Mouse (Mus musculus) liver, embryonic 15.5 days (tissue): ENCODE data around the gene Tmem268. TPM values are rescaled to one million over a fixed set of nuclear protein-coding genes. Genes with fewer than 3 reads are reported as not detected.
A peak's percentile ranks its signal among the peaks of the same experiment; 100 is the strongest.

Experiments used
- ATAC-seq: fragments of 200-750 bp; cut with Nextera tagmentation; 2 replicates; pipeline ENCODE4 v1.8.0; 2017; ENCODE audit warnings: moderate number of reproducible peaks, mild to moderate bottlenecking, moderate library complexity; ENCODE audit not compliant: insufficient read depth
- H3K27ac ChIP-seq: fragments of 300-500 bp; sonication (generic); replicated peaks from 2 replicates; pipeline ENCODE4 v1.5.1; 2015; ENCODE audit warnings: mild to moderate bottlenecking, inconsistent platforms
- H3K27me3 ChIP-seq: fragments of 300-500 bp; sonication (generic); 2 replicates; pipeline ENCODE4 v1.6.1; 2015; ENCODE audit warnings: mild to moderate bottlenecking, inconsistent platforms
- H3K36me3 ChIP-seq: fragments of 300-500 bp; sonication (generic); replicated peaks from 2 replicates; pipeline ENCODE4 v1.6.1; 2015; ENCODE audit warnings: moderate library complexity, mild to moderate bottlenecking, inconsistent platforms
- H3K4me1 ChIP-seq: fragments of 300-500 bp; sonication (generic); replicated peaks from 2 replicates; pipeline ENCODE4 v1.6.1; 2015; ENCODE audit warnings: inconsistent platforms
- H3K4me2 ChIP-seq: fragments of 300-500 bp; sonication (generic); 2 replicates; pipeline ENCODE4 v1.6.1; 2015; ENCODE audit warnings: moderate library complexity, mild to moderate bottlenecking, inconsistent platforms
- H3K4me3 ChIP-seq: fragments of 300-500 bp; sonication (generic); replicated peaks from 2 replicates; pipeline ENCODE4 v1.5.1; 2015; ENCODE audit warnings: mild to moderate bottlenecking, inconsistent platforms
- H3K9ac ChIP-seq: fragments of 300-500 bp; sonication (generic); 2 replicates; pipeline ENCODE4 v1.6.1; 2015; ENCODE audit warnings: moderate library complexity, mild to moderate bottlenecking, inconsistent platforms
- H3K9me3 ChIP-seq: fragments of 300-500 bp; sonication (generic); replicated peaks from 2 replicates; pipeline ENCODE4 v1.6.1; 2016; ENCODE audit warnings: inconsistent platforms
- WGBS: fragments of 180-500 bp; shearing (Covaris S2); methylation state at CpG from one replicate; pipeline ENCODE4 v1.1.7; 2015; ENCODE audit warnings: mixed read lengths; ENCODE audit not compliant: insufficient replicate concordance; 5-methylcytosine and 5-hydroxymethylcytosine counted together
- polyA plus RNA-seq: library from polyadenylated mRNA; unstranded; fragments of >200 nt; fragmentation: Nextera tagmentation; extraction: Ambion mirVana; gene quantifications from 2 replicates; pipeline ENCODE4 v1.2.1, GENCODE M21; 2015

Gene Tmem268
- polyA plus RNA-seq, 1 experiment from 2014 or later, result 9.6 TPM

DNA sequence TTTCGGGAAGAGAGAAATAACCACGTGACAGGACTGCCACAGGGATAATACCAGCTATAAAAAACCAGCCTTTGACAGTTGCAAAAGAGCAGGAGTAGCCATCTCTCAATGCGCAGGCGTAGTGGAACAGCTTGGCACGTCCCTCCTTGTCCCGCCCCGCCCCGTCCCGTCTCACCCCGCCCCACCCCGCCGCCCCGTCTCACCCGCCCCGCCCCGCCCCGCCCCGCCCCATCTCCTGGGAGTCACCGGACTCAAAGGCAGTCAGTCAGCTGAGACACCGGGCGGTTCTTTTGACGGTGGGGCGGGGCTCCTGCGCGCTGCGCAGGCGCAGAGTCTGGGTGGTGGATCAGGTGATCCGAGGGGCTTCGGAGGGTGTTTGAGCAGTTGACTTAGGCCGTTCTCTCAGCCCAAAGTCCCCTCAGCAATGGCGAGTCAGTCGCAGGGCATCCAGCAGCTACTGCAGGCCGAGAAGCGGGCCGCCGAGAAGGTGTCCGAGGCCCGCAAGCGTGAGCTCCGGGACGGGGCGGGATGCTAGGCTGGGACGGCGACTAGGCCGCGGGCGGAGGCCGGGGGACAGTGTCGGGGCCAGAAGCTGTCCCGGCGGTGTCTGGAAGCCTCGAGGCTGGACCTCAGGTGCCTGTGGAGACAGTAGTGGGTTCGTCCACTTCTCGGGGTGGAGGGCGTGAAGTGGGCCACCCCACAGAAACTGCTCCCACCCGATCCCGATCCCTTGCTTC, 13.9 kb upstream of the Tmem268 start, which contains the start of gene Atp6v1g1:
Gene Atp6v1g1 (plus strand): TSS at position 279 of the 737 bp plus-strand sequence.
- Histone ChIP-seq H3K4me2 (peak within 1 kb of the TSS; percentile 79), H3K27me3 (no peaks in the 10 kb centered on the region), H3K9ac (peak within 1 kb of the TSS; percentile 79), H3K4me3 (peak within 1 kb of the TSS; percentile 78), H3K36me3 (peaks cover 16% of the 10 kb centered on the region), H3K9me3 (no peaks in the 10 kb centered on the region), H3K27ac (peak within 1 kb of the TSS; percentile 84), H3K4me1 (peaks cover 39% of the 10 kb centered on the region)
- under 1% methylated on average over 53 of the region's 57 CpGs for WGBS
- peak; percentile 94 for ATAC-seq

DNA sequence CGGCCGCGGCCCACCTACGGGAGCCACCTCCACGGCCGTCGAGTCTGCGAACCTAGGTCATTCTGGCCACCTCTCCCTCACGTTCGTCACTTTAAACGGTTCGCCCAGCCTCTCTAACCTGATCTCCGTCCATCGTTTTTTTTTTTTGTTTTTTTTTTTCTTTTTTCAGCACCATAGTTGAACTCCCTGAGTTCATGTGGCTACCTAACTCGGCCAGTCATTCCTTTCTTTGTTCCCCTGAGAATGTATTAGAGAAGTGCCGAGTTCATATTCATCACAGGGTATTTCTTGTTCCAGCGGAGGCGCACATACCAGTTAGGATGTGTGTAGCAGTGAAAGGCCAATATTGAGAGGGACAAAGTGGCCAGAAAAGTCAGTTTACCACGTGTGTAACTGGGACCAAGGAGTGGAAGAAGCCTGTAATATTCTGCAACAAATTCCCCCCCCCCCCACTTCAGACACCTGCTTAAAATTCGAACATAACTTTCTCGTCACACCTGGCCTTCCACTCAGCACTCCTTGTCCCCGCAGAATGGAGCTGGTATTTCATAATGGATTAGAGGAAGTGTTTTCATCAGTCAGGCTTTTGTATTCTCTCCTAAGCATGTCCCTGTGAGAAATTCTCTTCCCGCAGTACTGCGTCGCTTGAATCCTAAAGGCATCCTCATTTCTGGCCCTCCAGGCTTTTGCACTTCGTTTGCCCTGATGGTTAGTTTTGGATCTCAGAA, 13.2 kb upstream of the Tmem268 start:
- H3K36me3 ChIP-seq, result peaks cover 17% of the 10 kb centered on the region
- 20% methylated on average over 26 of the region's 26 CpGs for WGBS
- H3K9ac ChIP-seq, result peak overlapping the region; percentile 79
- peak overlapping the region; percentile 79 for H3K4me2 ChIP-seq
- peak overlapping the region; percentile 78 for H3K4me3 ChIP-seq
- H3K27ac ChIP-seq, result peak overlapping the region; percentile 84
- H3K4me1 ChIP-seq, result peaks cover 39% of the 10 kb centered on the region
- no peaks in the 10 kb centered on the region for H3K9me3 ChIP-seq
- no peaks in the 10 kb centered on the region for H3K27me3 ChIP-seq
- ATAC-seq, result peak; percentile 36; the same call in 1 of the 2 replicates

GRCm38 (mm10) chr4:63546441-63547055, 12.0 kb upstream of the Tmem268 start:
- 0 out of 2 replicates have a peak overlapping the region, but pooled peaks have one; percentile 79 for H3K9ac ChIP-seq
- no peaks in the 10 kb centered on the region for H3K27me3 ChIP-seq
- peaks cover 28% of the 10 kb centered on the region for H3K36me3 ChIP-seq
- peak overlapping the region; percentile 78 for H3K4me3 ChIP-seq
- WGBS, result 71% methylated on average over 6 of the region's 6 CpGs
- H3K4me2 ChIP-seq, result peak overlapping the region; percentile 79
- peaks cover 39% of the 10 kb centered on the region for H3K4me1 ChIP-seq
- no peak overlapping the region for H3K27ac ChIP-seq
- ATAC-seq, result no peak
- no peaks in the 10 kb centered on the region for H3K9me3 ChIP-seq

- 75% methylated on average over 1 of the region's 1 CpGs for WGBS
- Histone ChIP-seq H3K4me3 (no peak overlapping the region), H3K4me2 (no peak overlapping the region), H3K27ac (no peak overlapping the region), H3K27me3 (no peaks in the 10 kb centered on the region), H3K36me3 (peaks cover 40% of the 10 kb centered on the region), H3K9me3 (no peaks in the 10 kb centered on the region), H3K4me1 (peaks cover 39% of the 10 kb centered on the region), H3K9ac (no peak overlapping the region)
- ATAC-seq, result no peak
Observed at GRCm38 (mm10) chr4:63547799-63548198, 10.8 kb upstream of the Tmem268 start.

GRCm38 (mm10) chr4:63548491-63548890, 10.1 kb upstream of the Tmem268 start:
- WGBS, result 81% methylated on average over 3 of the region's 3 CpGs
- no peak for ATAC-seq
- H3K27ac ChIP-seq, result no peak overlapping the region
- peaks cover 39% of the 10 kb centered on the region for H3K4me1 ChIP-seq
- no peaks in the 10 kb centered on the region for H3K9me3 ChIP-seq
- no peak overlapping the region for H3K9ac ChIP-seq
- H3K4me3 ChIP-seq, result no peak overlapping the region
- peaks cover 43% of the 10 kb centered on the region for H3K36me3 ChIP-seq
- H3K27me3 ChIP-seq, result no peaks in the 10 kb centered on the region
- no peak overlapping the region for H3K4me2 ChIP-seq

- Histone ChIP-seq H3K27me3 (no peaks in the 10 kb centered on the region), H3K36me3 (peaks cover 43% of the 10 kb centered on the region), H3K9me3 (no peaks in the 10 kb centered on the region), H3K27ac (no peak overlapping the region), H3K4me3 (no peak overlapping the region), H3K4me1 (peaks cover 40% of the 10 kb centered on the region), H3K4me2 (no peak overlapping the region), H3K9ac (no peak overlapping the region)
- WGBS, result 81% methylated on average over 3 of the region's 3 CpGs
- no peak for ATAC-seq
Observed at GRCm38 (mm10) chr4:63550908-63551307, 7.7 kb upstream of the Tmem268 start.

GRCm38 (mm10) chr4:63552865-63553264, 5.7 kb upstream of the Tmem268 start:
- Histone ChIP-seq H3K9me3 (no peaks in the 10 kb centered on the region), H3K4me3 (no peak overlapping the region)
- no peak for ATAC-seq

GRCm38 (mm10) chr4:63553789-63554576, 4.6 kb upstream of the Tmem268 start:
- 73% methylated on average over 4 of the region's 4 CpGs for WGBS
- no peaks in the 10 kb centered on the region for H3K27me3 ChIP-seq
- peaks cover 47% of the 10 kb centered on the region for H3K4me1 ChIP-seq
- no peak for ATAC-seq
- no peak overlapping the region for H3K4me2 ChIP-seq
- peaks cover 34% of the 10 kb centered on the region for H3K36me3 ChIP-seq
- no peaks in the 10 kb centered on the region for H3K9me3 ChIP-seq
- H3K27ac ChIP-seq, result no peak overlapping the region
- no peak overlapping the region for H3K4me3 ChIP-seq
- no peak overlapping the region for H3K9ac ChIP-seq

More at GRCm38 (mm10) chr4:63552865-63553264, 5.7 kb upstream of the Tmem268 start:
- 71% methylated on average over 1 of the region's 1 CpGs for WGBS
- H3K27me3 ChIP-seq, result no peaks in the 10 kb centered on the region
- H3K9ac ChIP-seq, result no peak overlapping the region
- peaks cover 39% of the 10 kb centered on the region for H3K4me1 ChIP-seq
- no peak overlapping the region for H3K4me2 ChIP-seq
- H3K27ac ChIP-seq, result no peak overlapping the region
- H3K36me3 ChIP-seq, result peaks cover 42% of the 10 kb centered on the region

DNA sequence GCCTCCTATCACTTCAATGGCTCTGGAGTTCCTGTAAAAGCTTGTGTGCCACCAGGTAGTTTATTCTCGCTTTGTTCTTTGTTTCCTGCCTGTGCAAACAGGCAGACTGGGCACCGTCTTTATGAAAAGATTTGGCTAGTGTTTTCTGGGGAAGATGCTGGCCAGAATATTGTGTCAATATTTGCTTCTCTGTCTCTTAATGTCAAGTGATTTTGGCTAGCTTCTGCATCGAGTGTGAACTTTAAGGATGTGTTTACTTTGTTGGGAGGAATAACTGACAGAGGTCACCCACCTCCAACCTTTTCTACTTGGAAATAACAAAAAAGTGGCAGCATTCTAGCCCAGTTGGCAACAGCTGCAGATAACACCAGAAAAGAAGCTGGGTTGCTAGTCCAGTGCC, 4.0 kb upstream of the Tmem268 start:
- no peak for ATAC-seq
- H3K27ac ChIP-seq, result peak overlapping the region; percentile 54
- no peak overlapping the region for H3K9ac ChIP-seq
- H3K36me3 ChIP-seq, result peaks cover 27% of the 10 kb centered on the region
- WGBS, result 67% methylated on average over 3 of the region's 3 CpGs
- H3K4me2 ChIP-seq, result no peak overlapping the region
- no peaks in the 10 kb centered on the region for H3K9me3 ChIP-seq
- H3K4me3 ChIP-seq, result no peak overlapping the region
- H3K27me3 ChIP-seq, result no peaks in the 10 kb centered on the region
- H3K4me1 ChIP-seq, result peaks cover 53% of the 10 kb centered on the region

GRCm38 (mm10) chr4:63555111-63555510, 3.5 kb upstream of the Tmem268 start:
- Histone ChIP-seq H3K4me2 (no peak overlapping the region), H3K9ac (no peak overlapping the region), H3K4me3 (no peak overlapping the region), H3K9me3 (no peaks in the 10 kb centered on the region), H3K4me1 (peaks cover 58% of the 10 kb centered on the region), H3K27me3 (no peaks in the 10 kb centered on the region), H3K27ac (peak overlapping the region; percentile 54), H3K36me3 (peaks cover 26% of the 10 kb centered on the region)
- 84% methylated on average over 2 of the region's 2 CpGs for WGBS
- no peak for ATAC-seq
